Mouse (Mus musculus) heart, embryonic 14.5 days (tissue): ENCODE data around the gene Fibcd1. TPM values are rescaled to one million over a fixed set of nuclear protein-coding genes. Genes with fewer than 3 reads are reported as not detected.

Experiments used
- ATAC-seq: fragments of 200-750 bp; cut with Nextera tagmentation; 2 replicates; pipeline ENCODE4 v1.8.0; 2017; ENCODE audit warnings: low read depth, moderate TSS enrichment; ENCODE audit not compliant: insufficient number of reproducible peaks, insufficient read depth, low FRiP score
- H3K27ac ChIP-seq, 2 experiments: fragments of 200-500 bp in 1 of 2; fragments of 300-500 bp in 1 of 2; sonication (generic) in 1 of 2; replicated peaks in 1 of 2; 2 replicates each; pipeline ENCODE4 v1.5.1; 2012 to 2014; ENCODE audit warnings: low read depth in 2 of 2, low read length in 2 of 2, control low read depth in 1 of 2, mild to moderate bottlenecking in 1 of 2, mixed read lengths in 1 of 2; ENCODE audit not compliant: control insufficient read depth in 1 of 2, insufficient read depth in 1 of 2
- H3K27me3 ChIP-seq: fragments of 300-500 bp; sonication (generic); 2 replicates; pipeline ENCODE4 v1.6.1; 2014; ENCODE audit warnings: mild to moderate bottlenecking, low read length, control low read depth; ENCODE audit not compliant: control insufficient read depth, insufficient read depth
- H3K36me3 ChIP-seq: fragments of 300-500 bp; sonication (generic); 2 replicates; pipeline ENCODE4 v1.6.1; 2014; ENCODE audit warnings: mild to moderate bottlenecking, control low read depth, low read length, mixed read lengths; ENCODE audit not compliant: control insufficient read depth, insufficient read depth
- H3K4me1 ChIP-seq, 2 experiments: fragments of 200-500 bp in 1 of 2; fragments of 300-500 bp in 1 of 2; sonication (generic) in 1 of 2; 2 replicates each; pipeline ENCODE4 v1.6.1; 2012 to 2014; ENCODE audit warnings: low read length in 2 of 2, control low read depth in 1 of 2, mixed read lengths in 1 of 2; ENCODE audit not compliant: control insufficient read depth in 2 of 2, insufficient read depth in 2 of 2
- H3K4me2 ChIP-seq: fragments of 300-500 bp; sonication (generic); 2 replicates; pipeline ENCODE4 v1.6.1; 2014; ENCODE audit warnings: mild to moderate bottlenecking, low read length
- H3K4me3 ChIP-seq, 2 experiments: fragments of 200-500 bp in 1 of 2; fragments of 300-500 bp in 1 of 2; sonication (generic) in 1 of 2; 2 replicates each; pipeline ENCODE4 v1.5.1; 2012 to 2014; ENCODE audit warnings: low read length in 2 of 2, mild to moderate bottlenecking in 2 of 2, control low read depth in 1 of 2, low read depth in 1 of 2, moderate library complexity in 1 of 2; ENCODE audit not compliant: control insufficient read depth in 1 of 2, insufficient read depth in 1 of 2
- H3K9ac ChIP-seq: fragments of 300-500 bp; sonication (generic); 2 replicates; pipeline ENCODE4 v1.6.1; 2014; ENCODE audit warnings: mild to moderate bottlenecking, low read length
- H3K9me3 ChIP-seq: fragments of 300-500 bp; sonication (generic); 2 replicates; pipeline ENCODE4 v1.6.1; 2016; ENCODE audit warnings: low read length, control low read depth; ENCODE audit not compliant: control insufficient read depth
- WGBS: fragments of 180-500 bp; shearing (Covaris S2); extraction: QIAGEN DNeasy Blood & Tissue Kit; methylation state at CpG from one replicate; pipeline ENCODE4 v1.1.7; 2014; 5-methylcytosine and 5-hydroxymethylcytosine counted together
- polyA plus RNA-seq: library from polyadenylated mRNA; unstranded; fragments of >200 nt; fragmentation: Nextera tagmentation; extraction: Ambion mirVana; gene quantifications from 2 replicates; pipeline ENCODE4 v1.2.1, GENCODE M21; 2014

The Fibcd1 gene
- polyA plus RNA-seq, 1 experiment from 2014 or later: 0.04 TPM

- Histone ChIP-seq H3K36me3 (peaks cover 100% of the 10 kb centered on the region), H3K4me3 (no peak overlapping the region), H3K4me2 (no peak overlapping the region), H3K9ac (no peak overlapping the region), H3K4me1 (no peaks in the 10 kb centered on the region), H3K27me3 (no peaks in the 10 kb centered on the region), H3K9me3 (no peaks in the 10 kb centered on the region), H3K27ac (no peak overlapping the region)
- no peak for ATAC-seq
- WGBS: 71% methylated on average over 8 of the region's 8 CpGs
Measured at GRCm38 (mm10) chr2:31782958-31783602, 62.7 kb downstream of the Fibcd1 start.

DNA sequence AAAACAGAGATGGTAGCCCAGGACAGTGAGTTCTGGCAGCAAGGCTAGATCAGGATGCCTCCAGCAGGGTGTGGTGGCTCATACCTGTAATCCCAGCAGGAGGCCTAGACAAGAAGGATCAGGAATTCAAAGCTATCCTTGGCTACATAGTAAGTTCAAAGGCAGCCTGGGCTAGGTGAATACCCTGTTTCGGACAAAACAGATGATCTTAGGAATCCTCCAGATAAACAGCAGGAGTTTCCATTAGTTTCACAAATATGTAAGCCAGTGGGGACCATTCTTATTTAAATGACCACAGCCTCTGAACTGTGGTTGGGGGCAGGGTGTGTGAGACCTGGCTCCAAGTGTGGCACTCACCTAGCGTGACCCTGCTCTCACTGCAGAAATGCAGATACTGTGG lies 66.5 kb downstream of the Fibcd1 start:
- H3K9me3 ChIP-seq: no peaks in the 10 kb centered on the region
- peaks cover 70% of the 10 kb centered on the region for H3K36me3 ChIP-seq
- H3K27ac ChIP-seq: no peak overlapping the region
- no peak overlapping the region for H3K4me3 ChIP-seq
- ATAC-seq: no peak
- H3K27me3 ChIP-seq: no peaks in the 10 kb centered on the region
- H3K9ac ChIP-seq: no peak overlapping the region
- WGBS: 93% methylated on average over 2 of the region's 2 CpGs
- H3K4me1 ChIP-seq: peaks cover 4 to 5% of the 10 kb centered on the region in 2 experiments; a peak in 3 of 4 replicates
- H3K4me2 ChIP-seq: no peak overlapping the region

DNA sequence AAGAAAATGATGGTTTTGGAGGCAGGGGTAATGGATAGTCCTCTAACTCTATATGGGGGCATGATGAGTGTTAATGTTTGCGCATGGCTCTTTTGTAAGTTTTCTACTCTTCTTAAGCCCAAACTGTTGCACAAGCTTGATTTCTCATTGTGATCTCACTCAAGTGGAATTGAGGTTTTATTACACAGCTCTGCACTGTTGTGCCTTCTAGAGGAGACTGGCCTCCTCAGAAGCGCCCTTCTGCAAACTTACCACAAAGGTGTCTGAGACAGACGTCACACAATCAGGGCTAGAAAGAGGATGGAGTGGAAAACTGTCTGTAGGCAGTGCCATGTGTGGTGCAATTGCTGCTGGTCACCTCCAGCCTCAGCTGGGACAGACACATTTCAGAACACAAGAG lies 69.3 kb downstream of the Fibcd1 start:
- peaks cover 7 to 11% of the 10 kb centered on the region in 2 experiments for H3K4me1 ChIP-seq
- H3K27me3 ChIP-seq: no peaks in the 10 kb centered on the region
- peaks cover 44% of the 10 kb centered on the region for H3K36me3 ChIP-seq
- no peak overlapping the region for H3K4me3 ChIP-seq
- no peak overlapping the region for H3K9ac ChIP-seq
- H3K27ac ChIP-seq: peak overlapping the region; percentile 55 to 62
- H3K9me3 ChIP-seq: no peaks in the 10 kb centered on the region
- ATAC-seq: no peak; the same call in 1 of the 2 replicates
- 65% methylated on average over 3 of the region's 3 CpGs for WGBS
- H3K4me2 ChIP-seq: peak overlapping the region; percentile 16; the same call in 1 of the 2 replicates

DNA sequence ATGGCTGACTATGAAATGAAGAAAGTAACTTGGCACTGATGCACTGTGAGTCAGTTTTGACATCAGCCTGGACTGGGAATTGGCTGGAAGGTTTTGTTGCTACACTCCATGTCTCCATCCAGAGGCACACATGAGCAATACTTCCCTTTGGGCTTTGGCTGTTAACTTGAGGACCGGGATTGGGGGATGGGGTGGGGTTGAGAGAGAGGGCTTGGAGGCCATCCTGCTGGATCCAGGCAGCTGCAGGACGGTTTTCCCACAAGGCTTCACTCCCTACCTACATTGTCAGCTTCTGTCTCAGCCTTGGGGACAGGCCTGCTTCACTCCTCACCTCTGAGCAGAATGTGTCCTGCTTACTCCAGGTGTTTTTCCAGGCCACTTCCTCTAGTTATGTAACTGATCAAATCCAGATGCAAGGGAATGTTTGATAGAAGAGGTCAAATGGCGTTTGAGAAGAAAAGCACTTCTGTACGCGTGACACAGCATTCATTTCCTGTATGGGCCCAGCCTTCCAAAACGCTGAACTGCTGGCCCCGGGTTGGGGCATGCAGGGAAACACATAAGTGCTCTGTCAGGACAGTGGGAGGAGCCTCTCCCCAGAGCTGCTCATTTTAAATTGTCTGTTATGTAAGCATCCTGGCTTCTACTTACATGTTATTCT lies 74.9 kb downstream of the Fibcd1 start:
- H3K36me3 ChIP-seq: 0 out of 2 replicates have a peak, but pooled peaks cover 6% of the 10 kb centered on the region
- no peak overlapping the region for H3K4me3 ChIP-seq
- no peaks in the 10 kb centered on the region for H3K9me3 ChIP-seq
- H3K4me2 ChIP-seq: peak overlapping the region; percentile 54
- peak; percentile 62 for ATAC-seq
- peaks cover 40 to 56% of the 10 kb centered on the region in 2 experiments for H3K4me1 ChIP-seq
- 11% methylated on average over 7 of the region's 7 CpGs for WGBS
- peak overlapping the region; percentile 87 to 90 for H3K27ac ChIP-seq
- H3K27me3 ChIP-seq: no peaks in the 10 kb centered on the region
- H3K9ac ChIP-seq: peak overlapping the region; percentile 7; the same call in 1 of the 2 replicates

GRCm38 (mm10) chr2:31769631-31770111 lies 76.1 kb downstream of the Fibcd1 start:
- Histone ChIP-seq H3K36me3 (0 out of 2 replicates have a peak, but pooled peaks cover 6% of the 10 kb centered on the region), H3K4me1 (peaks cover 40 to 67% of the 10 kb centered on the region in 2 experiments), H3K9ac (peak overlapping the region; percentile 55), H3K4me3 (0 out of 4 replicates have a peak overlapping the region, but pooled peaks of 1 of the 2 experiments have one; percentile 5), H3K27me3 (no peaks in the 10 kb centered on the region), H3K27ac (peak overlapping the region; percentile 87 to 90), H3K4me2 (peak overlapping the region; percentile 54), H3K9me3 (no peaks in the 10 kb centered on the region)
- ATAC-seq: 0 out of 2 replicates have a peak, but pooled peaks have one; percentile 47
- 12% methylated on average over 6 of the region's 6 CpGs for WGBS

GRCm38 (mm10) chr2:31769115-31769514 lies 76.7 kb downstream of the Fibcd1 start:
- H3K4me3 ChIP-seq: no peak overlapping the region; a peak in 1 of 4 replicates
- peak overlapping the region; percentile 55 for H3K9ac ChIP-seq

GRCm38 (mm10) chr2:31767815-31768214 lies 78.0 kb downstream of the Fibcd1 start:
- 70% methylated on average over 4 of the region's 4 CpGs for WGBS
- Histone ChIP-seq H3K4me1 (peaks cover 48 to 82% of the 10 kb centered on the region in 2 experiments), H3K36me3 (no peaks in the 10 kb centered on the region), H3K9ac (no peak overlapping the region), H3K4me2 (no peak overlapping the region), H3K9me3 (no peaks in the 10 kb centered on the region), H3K27ac (peak overlapping the region in 1 of 2 experiments; percentile 90; a peak in 2 of 4 replicates), H3K27me3 (no peaks in the 10 kb centered on the region), H3K4me3 (no peak overlapping the region)
- no peak for ATAC-seq

More at GRCm38 (mm10) chr2:31769115-31769514, 76.7 kb downstream of the Fibcd1 start:
- no peak for ATAC-seq
- 31% methylated on average over 4 of the region's 4 CpGs for WGBS
- Histone ChIP-seq H3K4me2 (peak overlapping the region; percentile 54), H3K27ac (peak overlapping the region; percentile 87 to 90), H3K4me1 (peaks cover 40 to 70% of the 10 kb centered on the region in 2 experiments), H3K9me3 (no peaks in the 10 kb centered on the region), H3K36me3 (0 out of 2 replicates have a peak, but pooled peaks cover under 1% of the 10 kb centered on the region), H3K27me3 (no peaks in the 10 kb centered on the region)
